Mouse (Mus musculus) liver, postnatal 0 days (tissue): Measurements from ENCODE around the gene Olfr494. TPM values are rescaled to one million over a fixed set of nuclear protein-coding genes. Genes with fewer than 3 reads are reported as not detected.

ENCODE experiments used
- ATAC-seq: fragments of 200-750 bp; cut with Nextera tagmentation; 2 replicates; pipeline ENCODE4 v1.8.0; 2017; ENCODE audit warnings: mild to moderate bottlenecking, moderate library complexity
- DNase-seq: peaks from one replicate; pipeline ENCODE4 v3.0.0-alpha.2; 2016
- H3K27ac ChIP-seq: fragments of 300-500 bp; sonication (generic); 2 replicates; pipeline ENCODE4 v1.5.1; 2014; ENCODE audit warnings: antibody characterized with exemption, moderate library complexity, mild to moderate bottlenecking, low read depth
- H3K27me3 ChIP-seq: fragments of 300-500 bp; sonication (generic); 2 replicates; pipeline ENCODE4 v1.6.1; 2014; ENCODE audit warnings: low read length, control low read depth, mixed read lengths; ENCODE audit not compliant: insufficient read depth
- H3K36me3 ChIP-seq: fragments of 300-500 bp; sonication (generic); replicated peaks from 2 replicates; pipeline ENCODE4 v1.6.1; 2014; ENCODE audit warnings: mild to moderate bottlenecking, control low read depth, low read length, moderate library complexity, mixed read lengths; ENCODE audit not compliant: insufficient read depth
- H3K4me1 ChIP-seq: fragments of 300-500 bp; sonication (generic); 2 replicates; pipeline ENCODE4 v1.6.1; 2014; ENCODE audit warnings: antibody characterized with exemption, mild to moderate bottlenecking, control low read depth; ENCODE audit not compliant: insufficient read depth
- H3K4me2 ChIP-seq: fragments of 300-500 bp; sonication (generic); 2 replicates; pipeline ENCODE4 v1.6.1; 2014; ENCODE audit warnings: low read depth, mild to moderate bottlenecking, low read length, moderate library complexity, mixed read lengths
- H3K4me3 ChIP-seq: fragments of 300-500 bp; sonication (generic); 2 replicates; pipeline ENCODE4 v1.5.1; 2014; ENCODE audit warnings: low read depth, low read length
- H3K9ac ChIP-seq: fragments of 300-500 bp; sonication (generic); replicated peaks from 2 replicates; pipeline ENCODE4 v1.6.1; 2014; ENCODE audit warnings: mild to moderate bottlenecking, moderate library complexity
- H3K9me3 ChIP-seq: fragments of 300-500 bp; sonication (generic); 2 replicates; pipeline ENCODE4 v1.6.1; 2016; ENCODE audit warnings: mild to moderate bottlenecking, control low read depth, low read length, mixed read lengths
- CTCF ChIP-seq: sonication (generic); IDR thresholded peaks from 2 replicates; pipeline ENCODE4 v1.5.1; 2016; ENCODE audit warnings: antibody characterized with exemption, low read depth
- EP300 ChIP-seq: IDR thresholded peaks from 2 replicates; pipeline ENCODE4 v1.6.1; 2016; ENCODE audit warnings: antibody characterized with exemption, low read depth, mild to moderate bottlenecking
- WGBS: fragments of 180-500 bp; shearing (Covaris S2); extraction: QIAGEN DNeasy Blood & Tissue Kit; methylation state at CpG from one replicate; pipeline ENCODE4 v1.1.7; 2014; ENCODE audit not compliant: insufficient replicate concordance; 5-methylcytosine and 5-hydroxymethylcytosine counted together
- polyA plus RNA-seq: library from polyadenylated mRNA; unstranded; fragments of >200 nt; fragmentation: Nextera tagmentation; extraction: Ambion mirVana; gene quantifications from 2 replicates; pipeline ENCODE4 v1.2.1, GENCODE M21; 2015

Olfr494 gene
- not detected in 2 replicates for polyA plus RNA-seq

GRCm38 (mm10) chr7:108365035-108365434 lies at the start of gene Olfr494:
Gene Olfr494 (plus strand): TSS chr7:108365335.
- Histone ChIP-seq H3K4me2 (no peak within 1 kb of the TSS), H3K9ac (no peak within 1 kb of the TSS), H3K4me1 (no peaks in the 10 kb centered on the region), H3K9me3 (no peaks in the 10 kb centered on the region), H3K27ac (no peak within 1 kb of the TSS), H3K27me3 (no peaks in the 10 kb centered on the region), H3K4me3 (no peak within 1 kb of the TSS), H3K36me3 (no peaks in the 10 kb centered on the region)
- 62% methylated on average over 3 of the region's 3 CpGs for WGBS
- TF ChIP-seq EP300 (no peak), CTCF (no peak)
- no peak for ATAC-seq
- no peak for DNase-seq

- Histone ChIP-seq H3K9ac (no peak within 1 kb of the TSS), H3K27me3 (no peaks in the 10 kb centered on the region), H3K36me3 (no peaks in the 10 kb centered on the region), H3K27ac (no peak within 1 kb of the TSS), H3K4me1 (no peaks in the 10 kb centered on the region), H3K4me3 (no peak within 1 kb of the TSS), H3K9me3 (no peaks in the 10 kb centered on the region), H3K4me2 (no peak within 1 kb of the TSS)
- WGBS: 68% methylated on average over 2 of the region's 2 CpGs
- TF ChIP-seq CTCF: no peak
- no peak for TF ChIP-seq EP300
- ATAC-seq (no peak), DNase-seq (no peak)
Measured at GRCm38 (mm10) chr7:108323574-108323973, 41.6 kb upstream of the Olfr494 start, which contains the start of gene Olfr492. Gene Olfr492 (minus strand): TSS chr7:108323674.

DNA sequence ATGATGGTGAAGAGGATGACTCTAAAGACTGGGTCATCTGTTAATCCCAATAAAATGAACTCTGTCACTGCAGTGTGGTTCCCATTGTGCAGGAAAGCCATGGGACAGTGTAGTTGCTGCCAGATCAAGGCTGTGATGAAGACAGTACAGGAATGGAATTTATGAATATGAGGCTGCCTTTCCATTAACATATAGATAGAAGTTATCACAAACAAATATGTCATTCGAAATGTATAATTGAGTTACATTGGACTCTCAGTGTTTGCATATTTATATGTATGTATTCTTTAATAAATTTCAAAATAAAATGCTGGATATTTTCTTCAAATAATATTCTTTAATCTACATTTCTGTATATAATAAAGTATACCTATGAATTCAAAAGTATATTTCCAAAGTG lies 18.3 kb upstream of the Olfr494 start, which contains the start of gene Olfr493:
Olfr493 (minus strand) TSS at position 101 of the 400 bp plus-strand sequence.
- ATAC-seq (no peak), DNase-seq (no peak)
- H3K4me2 ChIP-seq: no peak within 1 kb of the TSS
- TF ChIP-seq CTCF (no peak), EP300 (no peak)
- no peak within 1 kb of the TSS for H3K4me3 ChIP-seq
- no peaks in the 10 kb centered on the region for H3K27me3 ChIP-seq
- no peak within 1 kb of the TSS for H3K27ac ChIP-seq
- H3K9ac ChIP-seq: no peak within 1 kb of the TSS
- WGBS: 50% methylated on average over 1 of the region's 1 CpGs
- no peaks in the 10 kb centered on the region for H3K4me1 ChIP-seq
- H3K36me3 ChIP-seq: no peaks in the 10 kb centered on the region
- H3K9me3 ChIP-seq: no peaks in the 10 kb centered on the region

- WGBS: 68% methylated on average over 1 of the region's 1 CpGs
- ATAC-seq (no peak), DNase-seq (no peak)
- no peak within 1 kb of the TSS for H3K4me2 ChIP-seq
- H3K9me3 ChIP-seq: 0 out of 2 replicates have a peak, but pooled peaks cover 2% of the 10 kb centered on the region
- H3K9ac ChIP-seq: no peak within 1 kb of the TSS
- no peaks in the 10 kb centered on the region for H3K4me1 ChIP-seq
- TF ChIP-seq EP300 (no peak), CTCF (no peak)
- no peak within 1 kb of the TSS for H3K4me3 ChIP-seq
- no peaks in the 10 kb centered on the region for H3K36me3 ChIP-seq
- no peak within 1 kb of the TSS for H3K27ac ChIP-seq
- H3K27me3 ChIP-seq: no peaks in the 10 kb centered on the region
Measured at GRCm38 (mm10) chr7:108392867-108393266, 27.7 kb downstream of the Olfr494 start, which contains the start of gene Olfr495. Gene Olfr495 (plus strand): TSS chr7:108393167.

Other genes with a start within 250 kb of the Olfr494 start
- not detected in 2 replicates for gene Olfr484, start 237.9 kb upstream of the Olfr494 start, polyA plus RNA-seq
- gene Olfr485, start 205.5 kb upstream of the Olfr494 start, polyA plus RNA-seq: not detected in 2 replicates
- gene Olfr486, start 192.6 kb upstream of the Olfr494 start, polyA plus RNA-seq: not detected in 2 replicates
- gene Olfr487, start 150.7 kb upstream of the Olfr494 start, polyA plus RNA-seq: not detected in 2 replicates
- not detected in 2 replicates for gene Olfr488, start 107.0 kb upstream of the Olfr494 start, polyA plus RNA-seq
- not detected in 2 replicates for gene Olfr490, start 76.4 kb upstream of the Olfr494 start, polyA plus RNA-seq
- gene Olfr491, start 51.9 kb upstream of the Olfr494 start, polyA plus RNA-seq: not detected in 2 replicates
- not detected in 2 replicates for gene Olfr492, start 41.7 kb upstream of the Olfr494 start, polyA plus RNA-seq
- not detected in 2 replicates for gene Olfr493, start 18.4 kb upstream of the Olfr494 start, polyA plus RNA-seq
- not detected in 2 replicates for gene Olfr495, start 27.8 kb downstream of the Olfr494 start, polyA plus RNA-seq
- gene Olfr497, start 55.1 kb downstream of the Olfr494 start, polyA plus RNA-seq: not detected in 2 replicates
- gene Olfr498, start 100.0 kb downstream of the Olfr494 start, polyA plus RNA-seq: not detected in 2 replicates
- not detected in 2 replicates for gene Olfr502, start 159.7 kb downstream of the Olfr494 start, polyA plus RNA-seq
- gene Olfr503, start 179.2 kb downstream of the Olfr494 start, polyA plus RNA-seq: not detected in 2 replicates
- not detected in 2 replicates for gene Olfr504, start 200.5 kb downstream of the Olfr494 start, polyA plus RNA-seq
- gene Olfr506, start 245.5 kb downstream of the Olfr494 start, polyA plus RNA-seq: not detected in 2 replicates